9 mouse cellular contexts compared by ENCODE assay signal in the genomic region with DNA sequence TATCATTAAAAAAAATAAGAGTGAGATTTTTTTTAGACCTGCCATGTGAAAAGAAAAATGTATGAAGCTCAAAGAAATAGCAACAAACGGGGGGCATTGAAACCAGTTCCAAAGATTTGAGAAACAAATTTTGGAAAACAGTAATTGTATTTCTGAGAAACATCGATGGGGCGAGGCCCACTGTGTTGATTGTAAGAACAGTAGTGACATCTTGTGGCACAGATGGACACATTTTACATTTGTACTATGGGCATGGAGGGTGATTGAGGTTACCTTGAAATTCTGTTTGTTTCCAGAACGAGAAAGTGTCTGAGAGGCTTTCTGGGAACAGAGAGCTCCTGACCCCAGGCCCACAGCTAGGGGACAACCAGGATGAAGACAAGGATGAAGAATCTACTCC. TPM values are rescaled to one million over a fixed set of nuclear protein-coding genes. Genes with fewer than 3 reads are reported as not detected.
A peak's percentile ranks its signal among the peaks of the same experiment; 100 is the strongest.
DNase-seq lines count a peak whose midpoint lies in the region; ATAC-seq lines count a peak whose summit lies in the region.
"Had no signal": no experiment of that assay in that cellular context is flagged by ENCODE, and none has a peak within 500 bp of the region (broad histone marks: within the 10 kb centered on the region; RNA-seq: fewer than 3 reads in every experiment).

No protein-coding gene starts in this region.

- peak; percentile 79 for ATAC-seq in cerebellum, adult (ENCODE audit: insufficient number of reproducible peaks, low FRiP score, low TSS enrichment)
- ATAC-seq in kidney, embryonic 14.5 days (ENCODE audit: low FRiP score, low TSS enrichment) = no peak

- no peak for DNase-seq in cerebellum, postnatal 4 days (ENCODE audit: low spot score in 2 of 2)
- peak; percentile 14 for DNase-seq in kidney, adult 9 months
- DNase-seq in 3T3-L1 (ENCODE audit: low read depth, low spot score) = peak; percentile 77
- DNase-seq in cerebellum, postnatal 14 days = peak; percentile 43 to 60
- no peak for DNase-seq in ovary, postnatal 14 days (ENCODE audit: low spot score)
- no peak for DNase-seq in right cerebral cortex, postnatal 4 days

- H3K9ac ChIP-seq in kidney, embryonic 14.5 days (ENCODE audit: low read depth, low read length) = no peak overlapping the region

- H3K36me3 ChIP-seq in kidney, embryonic 14.5 days (ENCODE audit: control insufficient read depth, insufficient read depth, low read length) = no peaks in the 10 kb centered on the region

- WGBS in kidney, embryonic 14.5 days = 68% methylated on average over 4 of the region's 4 CpGs

- no peak overlapping the region for H3K27ac ChIP-seq in kidney, embryonic 14.5 days (ENCODE audit: low read depth, low read length)

- no peaks in the 10 kb centered on the region for H3K4me1 ChIP-seq in kidney, embryonic 14.5 days (ENCODE audit: control insufficient read depth, insufficient read depth, low read length)
- H3K4me1 ChIP-seq: megakaryocyte, embryonic 14.5 days had no signal

- no peaks in the 10 kb centered on the region for H3K9me3 ChIP-seq in kidney, embryonic 14.5 days (ENCODE audit: control insufficient read depth, low read length)

- H3K4me2 ChIP-seq in kidney, embryonic 14.5 days (replicated peaks; ENCODE audit: low read depth, low read length) = no peak overlapping the region

- H3K4me3 ChIP-seq in kidney, embryonic 14.5 days (ENCODE audit: low read length) = no peak overlapping the region
- H3K4me3 ChIP-seq: megakaryocyte, embryonic 14.5 days had no signal

- H3K27me3 ChIP-seq in kidney, embryonic 14.5 days (ENCODE audit: control insufficient read depth, insufficient read depth, low read length) = no peaks in the 10 kb centered on the region
- H3K27me3 ChIP-seq: megakaryocyte, embryonic 14.5 days had no signal

RNA-seq across cellular contexts. Expression of a gene that starts 22.7 kb away (rescaled TPM):
- polyA plus RNA-seq in kidney, embryonic 14.5 days (2014; fragmentation: Nextera tagmentation; extraction: Ambion mirVana) = not detected in 2 replicates

RNA-seq across cellular contexts. Expression of a gene that starts 26.3 kb away (rescaled TPM):
- polyA plus RNA-seq in kidney, embryonic 14.5 days (2014; fragmentation: Nextera tagmentation; extraction: Ambion mirVana) = not detected in 2 replicates

RNA-seq across cellular contexts. Expression of a gene that starts 56.4 kb away (rescaled TPM):
- not detected in 2 replicates for polyA plus RNA-seq in kidney, embryonic 14.5 days (2014; fragmentation: Nextera tagmentation; extraction: Ambion mirVana)

Comparison
In these comparisons a context has a peak if more than half of its experiments do, and no peak if none do; other contexts are left out.
1. DNase-seq: peak in kidney, adult 9 months (single experiment), 3T3-L1 (single experiment) and cerebellum, postnatal 14 days (2 of 2); none in cerebellum, postnatal 4 days (0 of 2), ovary, postnatal 14 days (single experiment) and right cerebral cortex, postnatal 4 days (single experiment).